Mouse (Mus musculus) erythroblast, embryonic 14.5 days (primary cell): ENCODE data around the gene Wt1. TPM values are rescaled to one million over a fixed set of nuclear protein-coding genes. Genes with fewer than 3 reads are reported as not detected.

ENCODE experiments used
- H3K27me3 ChIP-seq: 2 replicates; pipeline ENCODE4 v1.6.1; 2012; ENCODE audit warnings: inconsistent platforms; ENCODE audit not compliant: control insufficient read depth
- H3K36me3 ChIP-seq: 2 replicates; pipeline ENCODE4 v1.6.1; 2012; ENCODE audit warnings: mild to moderate bottlenecking, inconsistent platforms; ENCODE audit not compliant: control insufficient read depth
- H3K4me1 ChIP-seq: 2 replicates; pipeline ENCODE4 v1.6.1; 2012; ENCODE audit warnings: inconsistent platforms; ENCODE audit not compliant: control insufficient read depth
- H3K4me3 ChIP-seq: replicated peaks from 2 replicates; pipeline ENCODE3; 2012; ENCODE audit warnings: moderate library complexity, mild to moderate bottlenecking, inconsistent platforms
- H3K9me3 ChIP-seq: 2 replicates; pipeline ENCODE4 v1.6.1; 2012; ENCODE audit warnings: low read length, inconsistent platforms, mixed read lengths; ENCODE audit not compliant: control insufficient read depth
- GATA1 ChIP-seq: IDR thresholded peaks from 2 replicates; pipeline ENCODE4 v1.6.1; 2012; ENCODE audit warnings: low read length, inconsistent platforms, mixed read lengths
- TAL1 ChIP-seq: IDR thresholded peaks from 3 replicates; pipeline ENCODE4 v1.6.1; 2012; ENCODE audit warnings: low read length, inconsistent platforms, mixed read lengths
- polyA plus RNA-seq: library from polyadenylated mRNA; stranded (reverse); fragments of >175 nt; gene quantifications from 2 replicates; pipeline ENCODE4 v1.2.3, GENCODE M21; 2012

Wt1 gene
- polyA plus RNA-seq, 1 experiment = not detected

DNA sequence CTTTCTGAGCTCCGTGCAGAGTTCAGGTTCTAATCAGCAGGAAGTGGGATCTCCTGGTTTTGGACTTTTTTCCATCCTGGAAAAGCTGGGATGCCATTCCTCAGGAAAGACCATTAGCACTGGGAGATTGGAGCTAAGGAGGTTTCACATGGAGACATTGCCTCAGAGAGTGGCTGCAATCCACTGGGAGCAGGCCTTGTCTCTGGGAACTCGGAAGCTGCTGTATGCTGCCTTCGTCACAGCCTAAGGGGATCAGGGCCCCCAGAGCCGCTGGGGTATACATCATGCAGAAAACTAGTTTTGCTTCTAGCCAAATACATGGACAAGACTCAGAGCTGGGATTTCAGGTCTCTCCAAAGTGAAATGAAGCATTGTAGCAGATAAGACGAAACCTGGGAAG, 60.3 kb downstream of the Wt1 start:
- H3K4me3 ChIP-seq = no peak overlapping the region
- no peaks in the 10 kb centered on the region for H3K4me1 ChIP-seq
- H3K27me3 ChIP-seq = no peaks in the 10 kb centered on the region
- no peaks in the 10 kb centered on the region for H3K36me3 ChIP-seq
- peaks cover 3% of the 10 kb centered on the region; the same call in 1 of the 2 replicates for H3K9me3 ChIP-seq
- TF ChIP-seq GATA1 = no peak
- no peak for TF ChIP-seq TAL1

GRCm38 (mm10) chr2:105188182-105188581, 61.9 kb downstream of the Wt1 start:
- Histone ChIP-seq H3K4me3 (no peak overlapping the region), H3K27me3 (no peaks in the 10 kb centered on the region), H3K36me3 (no peaks in the 10 kb centered on the region), H3K9me3 (no peaks in the 10 kb centered on the region), H3K4me1 (no peaks in the 10 kb centered on the region)
- TF ChIP-seq GATA1 (no peak), TAL1 (no peak)

- H3K4me1 ChIP-seq = no peaks in the 10 kb centered on the region
- H3K9me3 ChIP-seq = no peaks in the 10 kb centered on the region
- no peak overlapping the region for H3K4me3 ChIP-seq
- H3K27me3 ChIP-seq = no peaks in the 10 kb centered on the region
- no peaks in the 10 kb centered on the region for H3K36me3 ChIP-seq
- TF ChIP-seq TAL1 = no peak
- TF ChIP-seq GATA1 = no peak
Observed at GRCm38 (mm10) chr2:105189352-105189751, 63.0 kb downstream of the Wt1 start.

GRCm38 (mm10) chr2:105200152-105200551, 73.8 kb downstream of the Wt1 start:
- H3K4me3 ChIP-seq = no peak overlapping the region
- H3K27me3 ChIP-seq = no peaks in the 10 kb centered on the region
- TF ChIP-seq TAL1 (no peak), GATA1 (no peak)
- no peaks in the 10 kb centered on the region for H3K4me1 ChIP-seq
- no peaks in the 10 kb centered on the region for H3K9me3 ChIP-seq
- H3K36me3 ChIP-seq = no peaks in the 10 kb centered on the region

DNA sequence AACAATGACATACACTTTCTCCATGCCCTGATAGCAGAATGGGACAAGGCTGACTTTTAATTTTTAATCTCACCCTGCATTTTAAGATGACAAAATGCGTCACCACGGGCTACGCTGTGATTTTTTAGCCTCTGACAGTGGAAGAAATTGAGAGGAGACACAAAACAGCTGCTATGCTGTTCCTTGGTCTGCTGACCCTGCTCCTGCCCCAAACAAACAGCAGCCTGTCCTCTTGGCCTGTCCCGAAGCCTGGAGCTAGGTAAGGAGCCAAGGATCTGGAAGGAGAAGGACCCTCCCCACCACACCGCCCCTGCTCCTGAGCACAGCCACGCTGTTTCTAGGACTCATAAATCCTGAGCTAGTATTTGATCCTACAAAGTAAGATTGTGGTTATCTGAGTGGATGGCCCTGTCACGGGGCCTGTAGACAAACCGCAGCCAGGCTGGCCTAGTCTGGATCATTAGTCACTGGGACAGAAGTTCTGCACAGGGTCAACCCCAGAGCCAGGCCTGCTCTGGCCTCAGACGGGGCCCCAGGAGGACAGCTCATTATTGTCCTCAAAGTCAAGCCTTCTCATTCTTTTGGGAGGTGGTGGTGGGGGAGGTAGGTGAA, 80.3 kb downstream of the Wt1 start:
- no peaks in the 10 kb centered on the region for H3K27me3 ChIP-seq
- no peaks in the 10 kb centered on the region for H3K36me3 ChIP-seq
- no peaks in the 10 kb centered on the region for H3K4me1 ChIP-seq
- no peak overlapping the region for H3K4me3 ChIP-seq
- TF ChIP-seq TAL1 = no peak
- no peak for TF ChIP-seq GATA1
- H3K9me3 ChIP-seq = no peaks in the 10 kb centered on the region

DNA sequence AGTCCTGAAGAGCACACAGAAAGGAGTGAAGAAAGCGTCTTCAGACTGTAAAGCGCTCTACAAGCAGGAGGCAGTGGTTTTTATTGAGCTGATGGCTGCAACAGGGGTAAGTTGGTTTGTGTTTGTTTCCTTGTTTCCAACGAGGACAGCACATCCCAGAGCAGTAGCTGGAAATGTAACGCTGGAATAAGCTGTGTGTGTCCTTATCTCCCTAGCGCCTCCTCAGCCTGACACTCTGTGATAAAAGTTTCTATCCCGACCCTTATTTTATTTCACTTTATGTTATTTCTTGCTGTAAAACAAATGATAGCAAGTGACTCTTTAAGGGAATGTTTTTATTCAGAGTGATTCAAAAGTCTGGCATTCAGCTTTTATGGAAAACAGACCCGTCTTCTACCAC, 86.5 kb downstream of the Wt1 start:
- Histone ChIP-seq H3K27me3 (no peaks in the 10 kb centered on the region), H3K36me3 (no peaks in the 10 kb centered on the region), H3K9me3 (no peaks in the 10 kb centered on the region), H3K4me1 (no peaks in the 10 kb centered on the region), H3K4me3 (no peak overlapping the region)
- TF ChIP-seq TAL1 (no peak), GATA1 (no peak)

DNA sequence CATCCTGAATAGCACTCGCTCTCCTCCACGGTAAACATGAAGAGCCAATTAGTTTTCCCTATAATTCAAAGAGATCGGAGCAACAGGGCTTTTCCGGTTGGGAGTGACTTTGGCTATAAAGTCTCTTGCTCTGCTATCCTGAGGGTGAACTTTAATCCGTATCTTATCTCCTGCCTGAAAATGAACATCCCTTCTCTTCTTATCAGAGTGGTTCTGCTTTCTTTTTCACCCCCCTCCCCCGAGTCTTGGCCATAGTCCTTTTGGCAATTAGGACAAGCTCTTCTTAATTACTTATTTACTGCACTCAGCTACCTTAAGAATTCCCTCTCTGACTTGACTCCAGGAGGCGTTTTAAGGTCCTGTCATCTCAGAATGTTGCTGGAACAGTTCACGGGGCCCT, 89.6 kb downstream of the Wt1 start:
- H3K36me3 ChIP-seq = no peaks in the 10 kb centered on the region
- no peak overlapping the region for H3K4me3 ChIP-seq
- H3K27me3 ChIP-seq = no peaks in the 10 kb centered on the region
- TF ChIP-seq TAL1 (no peak), GATA1 (no peak)
- H3K4me1 ChIP-seq = no peaks in the 10 kb centered on the region
- H3K9me3 ChIP-seq = no peaks in the 10 kb centered on the region

GRCm38 (mm10) chr2:105219229-105219628, 92.9 kb downstream of the Wt1 start:
- Histone ChIP-seq H3K4me3 (no peak overlapping the region), H3K27me3 (peaks cover 8% of the 10 kb centered on the region), H3K9me3 (no peaks in the 10 kb centered on the region), H3K36me3 (no peaks in the 10 kb centered on the region), H3K4me1 (no peaks in the 10 kb centered on the region)
- no peak for TF ChIP-seq GATA1
- no peak for TF ChIP-seq TAL1

DNA sequence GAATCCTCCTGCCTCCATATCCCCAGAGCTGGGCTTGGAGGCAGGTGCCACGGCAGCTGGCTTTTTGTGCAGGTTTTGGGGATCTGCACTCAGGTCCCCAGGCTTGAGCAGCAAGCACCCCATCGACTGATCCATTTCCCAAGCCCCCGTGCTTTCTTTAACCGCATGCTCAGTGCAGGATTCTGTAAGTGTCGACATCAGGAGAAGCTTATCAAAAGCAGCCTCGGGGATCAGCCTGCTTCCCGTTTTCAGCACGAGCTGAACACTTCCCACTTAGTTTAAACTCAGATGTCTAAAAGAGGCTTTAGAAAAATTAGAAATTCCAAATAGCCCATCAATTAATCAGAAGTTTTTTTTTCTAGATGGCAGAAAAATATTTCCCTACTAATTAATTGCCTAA, 93.3 kb downstream of the Wt1 start:
- Histone ChIP-seq H3K36me3 (no peaks in the 10 kb centered on the region), H3K4me1 (no peaks in the 10 kb centered on the region), H3K4me3 (no peak overlapping the region), H3K27me3 (peaks cover 12% of the 10 kb centered on the region), H3K9me3 (no peaks in the 10 kb centered on the region)
- TF ChIP-seq TAL1 (no peak), GATA1 (no peak)

DNA sequence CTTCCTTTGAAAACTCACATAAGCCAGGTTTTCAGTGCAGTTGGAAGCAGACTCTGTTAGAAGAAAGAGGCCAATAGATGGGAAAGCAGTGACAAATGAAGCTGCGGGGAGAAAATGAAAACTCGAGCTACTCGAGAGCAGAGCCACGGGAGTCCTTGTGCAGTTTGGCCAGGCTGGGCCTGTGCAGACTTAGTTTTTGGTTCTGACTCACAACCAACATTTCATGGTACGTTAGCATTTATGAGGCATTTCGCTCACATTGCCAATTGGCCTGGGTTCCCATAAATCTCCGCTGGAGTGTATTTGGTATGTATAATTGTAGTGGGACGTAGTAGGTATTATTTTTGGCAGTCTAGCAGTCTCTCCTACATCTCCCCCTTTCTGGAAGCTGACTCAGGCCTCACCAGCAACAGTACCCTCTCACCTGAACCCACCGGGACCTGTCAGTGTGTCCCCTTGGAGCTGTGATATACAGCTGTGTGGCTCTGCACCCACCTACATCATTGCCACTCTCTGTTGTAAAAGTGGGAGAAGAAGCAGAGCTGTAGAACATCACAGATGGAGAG, 94.5 kb downstream of the Wt1 start:
- no peaks in the 10 kb centered on the region for H3K9me3 ChIP-seq
- H3K36me3 ChIP-seq = no peaks in the 10 kb centered on the region
- H3K4me3 ChIP-seq = no peak overlapping the region
- peaks cover 17% of the 10 kb centered on the region for H3K27me3 ChIP-seq
- no peaks in the 10 kb centered on the region for H3K4me1 ChIP-seq
- TF ChIP-seq GATA1 = no peak
- TF ChIP-seq TAL1 = no peak

Other genes with a start within 250 kb of the Wt1 start
- gene Eif3m, start 109.4 kb upstream of the Wt1 start, polyA plus RNA-seq = 0.95 and 1.2 TPM in 2 replicates
- not detected in 2 replicates for gene Gm11060, start 34.5 kb upstream of the Wt1 start, polyA plus RNA-seq
- not detected in 2 replicates for gene Them7, start 97.8 kb downstream of the Wt1 start, polyA plus RNA-seq